Mouse (Mus musculus): ENCODE results near the gene Ppfibp2. TPM values are rescaled to one million over a fixed set of nuclear protein-coding genes. Genes with fewer than 3 reads are reported as not detected.

The Ppfibp2 gene
- total RNA-seq, 1 experiment from 2014 or later = 7.8 TPM

Other genes with a start within 250 kb of the Ppfibp2 start
- gene Syt9, start 224.5 kb upstream of the Ppfibp2 start, total RNA-seq (2017) = not detected in 2 replicates
- not detected in 2 replicates for gene Olfml1, start 27.8 kb upstream of the Ppfibp2 start, total RNA-seq (2017)
- gene 5330417H12Rik, start 30.0 kb downstream of the Ppfibp2 start, total RNA-seq (2017) = not detected in 2 replicates
- gene Cyb5r2, start 162.8 kb downstream of the Ppfibp2 start, total RNA-seq (2017) = not detected in 2 replicates
- gene Ovch2, start 206.0 kb downstream of the Ppfibp2 start, total RNA-seq (2017) = not detected in 2 replicates
- gene Olfr467, start 217.1 kb downstream of the Ppfibp2 start, total RNA-seq (2017) = not detected in 2 replicates
- 0.12 TPM in 1 of 2 replicates, not detected in the other for gene Olfr469, start 230.3 kb downstream of the Ppfibp2 start, total RNA-seq (2017)